Mouse (Mus musculus) CD4-positive, CD25-positive, alpha-beta regulatory T cell, adult 2 months (primary cell): ENCODE results near the gene Aco2.

ENCODE experiments used
- DNase-seq: peaks from one replicate; pipeline ENCODE4 v3.0.0-alpha.2; 2012; ENCODE audit warnings: low read depth, low spot score

Aco2 gene

GRCm38 (mm10) chr15:81845724-81846123 is 26.4 kb upstream of the Aco2 start:
- DNase-seq, result no peak

- DNase-seq, result no peak
Measured at GRCm38 (mm10) chr15:81846755-81847154, 25.4 kb upstream of the Aco2 start.

GRCm38 (mm10) chr15:81847161-81847560 is 24.9 kb upstream of the Aco2 start:
- DNase-seq, result no peak

- no peak for DNase-seq
Measured at GRCm38 (mm10) chr15:81847861-81848260, 24.2 kb upstream of the Aco2 start.

- peak; percentile 88 for DNase-seq
Measured at GRCm38 (mm10) chr15:81848301-81848700, 23.8 kb upstream of the Aco2 start.

- DNase-seq, result peak; percentile 30
Measured at GRCm38 (mm10) chr15:81849104-81849503, 23.0 kb upstream of the Aco2 start.

GRCm38 (mm10) chr15:81850718-81851117 is 21.4 kb upstream of the Aco2 start:
- no peak for DNase-seq

GRCm38 (mm10) chr15:81851375-81851774 is 20.7 kb upstream of the Aco2 start:
- DNase-seq, result no peak

- no peak for DNase-seq
Measured at GRCm38 (mm10) chr15:81852411-81853000, 19.6 kb upstream of the Aco2 start.

GRCm38 (mm10) chr15:81853081-81853480 is 19.0 kb upstream of the Aco2 start:
- no peak for DNase-seq

GRCm38 (mm10) chr15:81856030-81856790 is 15.9 kb upstream of the Aco2 start:
- DNase-seq, result peak; percentile 88

GRCm38 (mm10) chr15:81856938-81857723 is 15.0 kb upstream of the Aco2 start:
- DNase-seq, result peak; percentile 58

- peak; percentile 69 for DNase-seq
Measured at GRCm38 (mm10) chr15:81857724-81858116, 14.4 kb upstream of the Aco2 start.

- DNase-seq, result peak; percentile 93
Measured at GRCm38 (mm10) chr15:81858138-81858516, 14.0 kb upstream of the Aco2 start.

GRCm38 (mm10) chr15:81858517-81859329 is 13.4 kb upstream of the Aco2 start, which contains the start of gene Tob2:
TSS of gene Tob2 (minus strand) at chr15:81858796.
- DNase-seq, result peak; percentile 78

- DNase-seq, result peak; percentile 93
Measured at GRCm38 (mm10) chr15:81859330-81860255, 12.5 kb upstream of the Aco2 start.

- no peak for DNase-seq
Measured at GRCm38 (mm10) chr15:81860471-81861135, 11.5 kb upstream of the Aco2 start.

GRCm38 (mm10) chr15:81864238-81864637 is 7.9 kb upstream of the Aco2 start:
- no peak for DNase-seq

- no peak for DNase-seq
Measured at GRCm38 (mm10) chr15:81869985-81870384, 2.1 kb upstream of the Aco2 start.
